Mouse (Mus musculus) liver, embryonic 12.5 days (tissue): Measurements from ENCODE around the gene Noa1. TPM values are rescaled to one million over a fixed set of nuclear protein-coding genes. Genes with fewer than 3 reads are reported as not detected.

Experiments used
- ATAC-seq: fragments of 200-750 bp; cut with Nextera tagmentation; 2 replicates; pipeline ENCODE4 v1.8.0; 2017; ENCODE audit warnings: moderate number of reproducible peaks, mild to moderate bottlenecking, moderate library complexity
- H3K27ac ChIP-seq: fragments of 300-500 bp; sonication (generic); 2 replicates; pipeline ENCODE4 v1.5.1; 2016; ENCODE audit warnings: mild to moderate bottlenecking
- H3K27me3 ChIP-seq: fragments of 300-500 bp; sonication (generic); replicated peaks from 2 replicates; pipeline ENCODE4 v1.6.1; 2016; ENCODE audit warnings: mild to moderate bottlenecking, moderate library complexity
- H3K36me3 ChIP-seq: fragments of 300-500 bp; sonication (generic); 2 replicates; pipeline ENCODE4 v1.6.1; 2016; ENCODE audit warnings: mild to moderate bottlenecking, moderate library complexity
- H3K4me1 ChIP-seq: fragments of 300-500 bp; sonication (generic); 2 replicates; pipeline ENCODE4 v1.6.1; 2016
- H3K4me2 ChIP-seq: fragments of 300-500 bp; sonication (generic); 2 replicates; pipeline ENCODE4 v1.6.1; 2016; ENCODE audit warnings: mild to moderate bottlenecking, moderate library complexity
- H3K4me3 ChIP-seq: fragments of 300-500 bp; sonication (generic); 2 replicates; pipeline ENCODE4 v1.5.1; 2016; ENCODE audit warnings: mild to moderate bottlenecking, moderate library complexity
- H3K9ac ChIP-seq: fragments of 300-500 bp; sonication (generic); 2 replicates; pipeline ENCODE4 v1.6.1; 2016; ENCODE audit warnings: mild to moderate bottlenecking, moderate library complexity
- H3K9me3 ChIP-seq: fragments of 300-500 bp; sonication (generic); replicated peaks from 2 replicates; pipeline ENCODE4 v1.6.1; 2016; ENCODE audit warnings: mild to moderate bottlenecking, moderate library complexity
- WGBS: fragments of 180-500 bp; shearing (Covaris S2); methylation state at CpG from one replicate; pipeline ENCODE4 v1.1.7; 2016; ENCODE audit not compliant: insufficient replicate concordance; 5-methylcytosine and 5-hydroxymethylcytosine counted together
- polyA plus RNA-seq: library from polyadenylated mRNA; unstranded; fragments of >200 nt; fragmentation: Nextera tagmentation; extraction: Ambion mirVana; gene quantifications from 2 replicates; pipeline ENCODE4 v1.2.1, GENCODE M21; 2016

The Noa1 gene
- 40.7 and 44.9 TPM in 2 replicates for polyA plus RNA-seq

DNA sequence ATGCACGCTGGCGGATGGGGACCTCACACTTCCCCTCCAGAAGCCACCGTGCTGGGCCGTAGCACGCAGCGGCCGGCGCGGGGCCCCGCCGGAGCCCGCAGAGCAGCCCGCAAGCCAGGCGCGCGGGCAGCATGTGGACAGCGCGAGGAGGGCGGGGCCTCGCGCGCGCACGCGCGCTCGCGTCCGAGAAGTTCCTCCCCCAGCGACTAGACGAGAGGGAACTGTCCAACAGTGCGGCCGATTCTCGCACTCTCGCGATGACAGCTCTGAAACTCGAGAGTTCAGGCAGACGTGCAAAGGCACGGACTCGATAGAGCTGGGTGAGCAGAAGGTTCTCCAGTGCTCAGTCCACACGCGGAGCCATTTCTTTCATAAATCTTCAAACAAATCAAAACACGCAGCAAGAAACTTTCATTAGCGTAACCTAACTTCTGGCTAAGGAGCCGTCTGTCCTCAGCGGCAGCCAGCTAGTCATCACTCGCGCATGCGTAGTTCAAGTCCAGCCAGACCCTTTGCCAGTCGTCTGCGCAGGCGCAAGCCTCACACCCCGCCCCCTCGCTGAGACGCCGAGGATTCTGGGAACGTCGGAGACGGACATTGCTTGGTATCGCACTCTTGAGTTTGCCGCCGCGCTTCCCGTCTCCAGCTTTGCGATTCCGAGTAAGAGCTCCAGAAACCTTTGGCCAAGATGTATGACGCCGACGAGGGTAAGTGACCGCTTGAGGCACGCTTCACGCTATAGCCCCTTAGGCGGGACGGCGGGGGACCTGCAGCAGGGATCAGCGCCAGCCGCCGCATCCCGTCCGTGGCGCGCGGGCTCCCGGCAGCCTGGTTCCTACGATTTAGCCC is at the start of gene Noa1, which contains the start of gene Polr2b:
Gene Noa1 (minus strand): TSS at position 161 of the 849 bp plus-strand sequence.
Gene Polr2b (plus strand): TSS at position 224 of the 849 bp plus-strand sequence.
- Histone ChIP-seq H3K4me2 (peak within 1 kb of the TSS; percentile 95), H3K9ac (peak within 1 kb of the TSS; percentile 83), H3K9me3 (no peaks in the 10 kb centered on the region), H3K4me3 (peak within 1 kb of the TSS; percentile 85), H3K27me3 (no peaks in the 10 kb centered on the region), H3K36me3 (peaks cover 52% of the 10 kb centered on the region), H3K4me1 (peaks cover 39% of the 10 kb centered on the region), H3K27ac (peak within 1 kb of the TSS; percentile 90)
- ATAC-seq, result peak; percentile 93
- WGBS, result under 1% methylated on average over 84 of the region's 85 CpGs

- Histone ChIP-seq H3K4me3 (peak overlapping the region; percentile 48), H3K27me3 (0 out of 2 replicates have a peak, but pooled peaks cover 4% of the 10 kb centered on the region), H3K27ac (0 out of 2 replicates have a peak overlapping the region, but pooled peaks have one; percentile 36), H3K36me3 (no peaks in the 10 kb centered on the region), H3K4me1 (peaks cover 26% of the 10 kb centered on the region), H3K9me3 (no peaks in the 10 kb centered on the region), H3K9ac (peak overlapping the region; percentile 10), H3K4me2 (peak overlapping the region; percentile 66)
- ATAC-seq, result peak; percentile 45
- 6% methylated on average over 10 of the region's 10 CpGs for WGBS
Observed at GRCm38 (mm10) chr5:77358347-77358746, 48.5 kb upstream of the Noa1 start.

DNA sequence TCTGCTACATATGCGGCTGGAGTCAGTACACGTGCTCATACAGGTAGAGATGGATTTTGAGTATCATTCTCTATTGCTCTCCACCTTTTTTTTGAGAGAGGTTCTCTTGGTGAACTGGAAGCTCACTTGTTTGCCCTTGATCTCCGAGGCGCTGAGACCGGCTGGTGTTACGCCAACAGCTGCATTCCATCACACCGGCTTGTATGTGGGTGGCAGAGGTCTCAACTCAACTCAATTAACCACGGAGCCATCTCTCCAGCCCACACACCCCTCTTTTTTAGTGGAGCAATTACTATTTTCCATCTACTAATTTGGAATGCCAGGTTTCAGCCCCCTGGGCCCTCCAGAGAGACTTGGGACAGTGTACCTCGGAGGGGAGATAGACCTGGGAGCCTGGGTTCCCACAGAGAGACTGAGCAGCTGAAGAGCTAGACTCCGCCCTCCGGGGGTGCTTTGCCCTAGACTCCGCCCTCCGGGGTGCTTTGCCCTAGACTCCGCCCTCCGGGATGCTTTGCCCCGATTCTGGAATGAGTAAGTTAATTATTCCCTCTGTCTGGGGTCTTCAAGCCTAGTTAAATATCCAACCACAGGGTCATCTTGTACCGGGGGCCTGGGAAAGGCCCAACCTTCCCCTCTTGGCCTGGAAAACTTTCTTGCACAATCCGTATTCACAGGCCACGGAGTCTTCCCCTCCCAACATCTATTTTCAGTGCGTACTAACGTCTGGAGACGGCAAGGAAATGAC is 47.7 kb upstream of the Noa1 start:
- H3K4me1 ChIP-seq, result peaks cover 26% of the 10 kb centered on the region
- no peaks in the 10 kb centered on the region for H3K9me3 ChIP-seq
- peak overlapping the region; percentile 48 for H3K4me3 ChIP-seq
- 19% methylated on average over 22 of the region's 22 CpGs for WGBS
- peak; percentile 78 for ATAC-seq
- H3K27me3 ChIP-seq, result 0 out of 2 replicates have a peak, but pooled peaks cover 4% of the 10 kb centered on the region
- peak overlapping the region; percentile 66 for H3K4me2 ChIP-seq
- H3K27ac ChIP-seq, result no peak overlapping the region
- H3K9ac ChIP-seq, result peak overlapping the region; percentile 10; the same call in 1 of the 2 replicates
- no peaks in the 10 kb centered on the region for H3K36me3 ChIP-seq

DNA sequence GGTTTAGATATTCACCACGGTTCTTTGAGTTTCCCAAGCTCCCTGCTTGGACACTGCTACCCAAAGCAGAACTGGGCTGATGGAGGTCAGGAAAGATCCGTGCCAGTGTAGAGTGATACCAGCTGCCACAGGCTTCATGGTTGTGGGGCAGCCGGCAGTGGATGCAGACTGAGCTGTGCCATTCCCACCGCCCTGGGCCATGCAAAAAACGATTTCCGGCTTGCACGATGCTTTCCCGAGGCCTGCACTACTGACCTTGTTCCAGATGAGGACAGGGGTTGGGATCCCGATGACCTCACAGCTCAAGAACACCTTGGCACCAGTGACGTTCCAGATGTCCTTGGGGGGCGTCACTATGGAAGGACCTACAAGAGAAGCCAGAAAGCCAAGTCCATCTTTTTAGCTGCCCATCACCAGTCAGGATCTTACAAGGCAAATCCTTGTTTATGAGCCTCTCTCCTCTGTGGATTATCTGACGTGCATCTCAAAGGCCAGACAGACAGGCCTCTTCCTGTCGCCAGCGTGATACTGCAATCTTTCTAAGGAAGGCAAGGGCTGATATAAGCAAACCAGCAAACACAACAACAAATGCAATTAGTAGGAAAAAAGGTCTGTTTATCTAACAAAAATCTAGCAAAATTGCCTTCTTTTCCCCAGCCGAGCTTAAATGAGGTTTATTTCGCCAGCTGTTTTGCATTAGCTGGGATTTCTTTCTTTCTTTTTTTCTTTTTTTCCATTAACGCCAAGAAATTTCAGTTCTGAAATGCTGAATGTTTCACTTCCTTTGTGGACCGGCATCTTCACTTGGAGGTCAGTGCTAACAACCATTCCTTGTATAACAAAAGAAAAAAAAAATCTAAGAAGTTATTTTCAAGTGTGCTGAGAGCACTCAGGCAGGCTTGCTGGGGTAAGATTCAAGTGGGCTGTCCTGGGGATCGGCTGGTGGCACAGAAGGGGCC is 45.7 kb upstream of the Noa1 start:
- H3K36me3 ChIP-seq, result peaks cover 6% of the 10 kb centered on the region
- no peaks in the 10 kb centered on the region for H3K9me3 ChIP-seq
- H3K4me1 ChIP-seq, result peaks cover 26% of the 10 kb centered on the region
- 0 out of 2 replicates have a peak, but pooled peaks cover 4% of the 10 kb centered on the region for H3K27me3 ChIP-seq
- H3K4me3 ChIP-seq, result no peak overlapping the region
- no peak overlapping the region for H3K9ac ChIP-seq
- no peak for ATAC-seq
- H3K27ac ChIP-seq, result no peak overlapping the region
- no peak overlapping the region for H3K4me2 ChIP-seq
- 64% methylated on average over 19 of the region's 19 CpGs for WGBS

- Histone ChIP-seq H3K4me2 (peak overlapping the region; percentile 58), H3K4me1 (peaks cover 26% of the 10 kb centered on the region), H3K9me3 (no peaks in the 10 kb centered on the region), H3K27me3 (0 out of 2 replicates have a peak, but pooled peaks cover 4% of the 10 kb centered on the region), H3K4me3 (peak overlapping the region; percentile 29; the same call in 1 of the 2 replicates), H3K27ac (no peak overlapping the region), H3K9ac (no peak overlapping the region), H3K36me3 (peaks cover 18% of the 10 kb centered on the region)
- ATAC-seq, result peak; percentile 38; the same call in 1 of the 2 replicates
- 3% methylated on average over 16 of the region's 16 CpGs for WGBS
Observed at GRCm38 (mm10) chr5:77354361-77354787, 44.5 kb upstream of the Noa1 start.

- ATAC-seq, result no peak
- Histone ChIP-seq H3K4me1 (peaks cover 9% of the 10 kb centered on the region; the same call in 1 of the 2 replicates), H3K27ac (no peak overlapping the region), H3K27me3 (0 out of 2 replicates have a peak, but pooled peaks cover 4% of the 10 kb centered on the region), H3K4me2 (no peak overlapping the region), H3K4me3 (no peak overlapping the region), H3K9ac (no peak overlapping the region), H3K9me3 (no peaks in the 10 kb centered on the region), H3K36me3 (peaks cover 45% of the 10 kb centered on the region)
- 79% methylated on average over 9 of the region's 9 CpGs for WGBS
Observed at GRCm38 (mm10) chr5:77351691-77352090, 41.8 kb upstream of the Noa1 start.

DNA sequence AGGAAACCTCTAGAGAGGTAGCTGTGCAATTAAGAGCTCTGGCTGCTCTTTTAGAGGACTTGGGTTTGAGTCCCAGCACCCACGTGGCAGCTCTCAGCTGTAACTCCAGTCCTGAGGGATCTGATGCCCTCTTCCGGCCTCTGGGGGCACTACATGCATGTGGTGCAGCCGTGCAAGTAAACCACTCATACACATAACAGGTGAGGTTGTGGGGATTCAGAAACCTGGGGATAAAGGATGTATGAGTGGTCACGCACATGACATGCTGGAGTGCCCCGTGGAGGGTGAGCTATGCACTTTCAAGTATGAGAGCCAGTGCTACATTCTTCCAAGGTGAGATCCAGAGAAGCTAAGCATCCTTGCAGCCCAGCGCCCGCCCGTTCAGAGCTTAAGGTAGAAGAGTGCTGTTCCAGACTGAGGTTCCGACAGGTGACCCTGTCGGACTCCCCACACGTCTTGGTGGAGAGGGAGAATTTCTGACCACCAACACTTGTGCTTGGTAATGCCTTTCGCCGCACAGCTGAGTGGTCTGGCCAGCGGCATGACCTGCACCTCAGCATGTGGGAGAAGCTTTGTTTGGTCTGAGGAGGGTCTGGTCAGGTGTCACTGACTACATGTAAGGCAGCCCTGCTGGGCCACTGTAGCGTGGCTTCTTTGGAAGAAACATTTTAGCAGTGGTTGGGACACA is 40.2 kb upstream of the Noa1 start:
- WGBS, result 84% methylated on average over 15 of the region's 15 CpGs
- Histone ChIP-seq H3K4me1 (peaks cover 9% of the 10 kb centered on the region; the same call in 1 of the 2 replicates), H3K9ac (no peak overlapping the region), H3K9me3 (no peaks in the 10 kb centered on the region), H3K36me3 (peaks cover 60% of the 10 kb centered on the region), H3K4me2 (no peak overlapping the region), H3K27me3 (0 out of 2 replicates have a peak, but pooled peaks cover 4% of the 10 kb centered on the region), H3K27ac (no peak overlapping the region), H3K4me3 (no peak overlapping the region)
- no peak; the same call in 1 of the 2 replicates for ATAC-seq

DNA sequence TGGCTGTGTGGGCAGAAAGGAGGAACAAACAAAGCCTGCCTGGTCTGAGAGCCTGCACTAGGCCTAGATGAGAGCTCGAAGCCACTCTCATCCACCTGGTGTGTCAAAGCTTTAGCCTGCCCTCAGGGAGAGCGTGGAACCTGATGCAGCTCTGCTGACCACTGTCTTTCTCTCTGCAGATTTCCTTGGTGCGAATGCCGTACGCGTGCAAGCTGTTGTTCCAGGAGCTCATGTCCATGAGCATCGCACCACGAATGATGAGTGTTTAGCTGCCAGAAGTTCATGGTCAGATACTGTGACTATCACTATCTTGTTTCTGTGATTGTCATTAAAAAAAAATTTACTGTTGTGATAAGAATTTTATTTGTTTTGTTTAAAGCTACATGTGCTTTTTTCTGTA is 39.0 kb upstream of the Noa1 start:
- no peak for ATAC-seq
- Histone ChIP-seq H3K27me3 (0 out of 2 replicates have a peak, but pooled peaks cover 3% of the 10 kb centered on the region), H3K9me3 (no peaks in the 10 kb centered on the region), H3K4me3 (no peak overlapping the region), H3K27ac (no peak overlapping the region), H3K36me3 (peaks cover 72% of the 10 kb centered on the region), H3K4me2 (no peak overlapping the region), H3K4me1 (no peaks in the 10 kb centered on the region), H3K9ac (no peak overlapping the region)
- WGBS, result 90% methylated on average over 8 of the region's 8 CpGs

- no peak overlapping the region for H3K9ac ChIP-seq
- peaks cover 100% of the 10 kb centered on the region for H3K36me3 ChIP-seq
- no peak for ATAC-seq
- H3K9me3 ChIP-seq, result no peaks in the 10 kb centered on the region
- 79% methylated on average over 4 of the region's 4 CpGs for WGBS
- no peak overlapping the region for H3K27ac ChIP-seq
- no peak overlapping the region for H3K4me2 ChIP-seq
- H3K27me3 ChIP-seq, result no peaks in the 10 kb centered on the region
- H3K4me1 ChIP-seq, result no peaks in the 10 kb centered on the region
- no peak overlapping the region for H3K4me3 ChIP-seq
Observed at GRCm38 (mm10) chr5:77340033-77340432, 30.1 kb upstream of the Noa1 start.

DNA sequence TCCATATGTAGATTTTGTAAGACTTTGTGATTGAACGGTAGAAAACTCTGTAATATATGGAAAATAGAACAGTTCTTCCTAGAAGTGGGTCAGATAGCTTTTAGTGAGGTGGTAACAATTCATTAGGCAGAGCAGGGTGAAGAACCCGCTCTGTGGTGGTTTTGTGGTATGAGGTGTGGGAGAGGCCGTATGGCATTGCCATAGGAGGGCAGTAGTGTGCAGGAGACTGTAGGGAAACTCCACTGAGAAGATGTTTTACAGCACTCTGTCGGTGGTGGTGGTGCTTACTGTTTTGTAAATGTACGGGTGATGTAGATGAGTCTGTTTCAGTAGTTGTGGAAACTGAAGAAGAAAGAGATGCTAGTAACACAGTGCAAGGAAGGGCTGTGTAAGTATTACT is 20.3 kb upstream of the Noa1 start:
- no peak for ATAC-seq
- no peak overlapping the region for H3K27ac ChIP-seq
- no peak overlapping the region for H3K4me3 ChIP-seq
- H3K9me3 ChIP-seq, result no peaks in the 10 kb centered on the region
- no peaks in the 10 kb centered on the region for H3K4me1 ChIP-seq
- H3K4me2 ChIP-seq, result no peak overlapping the region
- H3K27me3 ChIP-seq, result no peaks in the 10 kb centered on the region
- peaks cover 92% of the 10 kb centered on the region for H3K36me3 ChIP-seq
- WGBS, result 73% methylated on average over 5 of the region's 5 CpGs
- no peak overlapping the region for H3K9ac ChIP-seq
